Mouse (Mus musculus) limb, embryonic 12.5 days (tissue): ENCODE data around the gene Ltbp2. TPM values are rescaled to one million over a fixed set of nuclear protein-coding genes. Genes with fewer than 3 reads are reported as not detected.

Source experiments
- ATAC-seq: fragments of 200-750 bp; cut with Nextera tagmentation; 2 replicates; pipeline ENCODE4 v1.8.0; 2017; ENCODE audit warnings: low read depth, moderate TSS enrichment; ENCODE audit not compliant: insufficient number of reproducible peaks, insufficient read depth, low FRiP score, low TSS enrichment
- H3K27ac ChIP-seq: fragments of 300-500 bp; sonication (generic); 2 replicates; pipeline ENCODE4 v1.5.1; 2016; ENCODE audit warnings: mild to moderate bottlenecking, moderate library complexity
- H3K27me3 ChIP-seq: fragments of 300-500 bp; sonication (generic); 2 replicates; pipeline ENCODE4 v1.6.1; 2016; ENCODE audit warnings: mild to moderate bottlenecking, moderate library complexity
- H3K36me3 ChIP-seq: fragments of 300-500 bp; sonication (generic); 2 replicates; pipeline ENCODE4 v1.6.1; 2016; ENCODE audit warnings: mild to moderate bottlenecking, moderate library complexity
- H3K4me1 ChIP-seq: fragments of 300-500 bp; sonication (generic); replicated peaks from 2 replicates; pipeline ENCODE4 v1.6.1; 2016
- H3K4me2 ChIP-seq: fragments of 300-500 bp; sonication (generic); 2 replicates; pipeline ENCODE4 v1.6.1; 2016; ENCODE audit warnings: mild to moderate bottlenecking, moderate library complexity
- H3K4me3 ChIP-seq: fragments of 300-500 bp; sonication (generic); replicated peaks from 2 replicates; pipeline ENCODE4 v1.5.1; 2016; ENCODE audit warnings: mild to moderate bottlenecking
- H3K9ac ChIP-seq: fragments of 300-500 bp; sonication (generic); replicated peaks from 2 replicates; pipeline ENCODE4 v1.6.1; 2016; ENCODE audit warnings: mild to moderate bottlenecking, moderate library complexity
- H3K9me3 ChIP-seq: fragments of 300-500 bp; sonication (generic); 2 replicates; pipeline ENCODE4 v1.6.1; 2016; ENCODE audit warnings: mild to moderate bottlenecking, moderate library complexity
- WGBS: fragments of 180-500 bp; shearing (Covaris S2); methylation state at CpG from one replicate; pipeline ENCODE4 v1.1.7; 2016; 5-methylcytosine and 5-hydroxymethylcytosine counted together
- polyA plus RNA-seq: library from polyadenylated mRNA; unstranded; fragments of >200 nt; fragmentation: Nextera tagmentation; extraction: Ambion mirVana; gene quantifications from 2 replicates; pipeline ENCODE4 v1.2.1, GENCODE M21; 2016

Gene Ltbp2
- polyA plus RNA-seq, 1 experiment from 2014 or later: 0.20 TPM

- 77% methylated on average over 4 of the region's 4 CpGs for WGBS
- no peak for ATAC-seq
- no peak overlapping the region for H3K27ac ChIP-seq
Measured at GRCm38 (mm10) chr12:84839965-84840364, 36.4 kb downstream of the Ltbp2 start.

DNA sequence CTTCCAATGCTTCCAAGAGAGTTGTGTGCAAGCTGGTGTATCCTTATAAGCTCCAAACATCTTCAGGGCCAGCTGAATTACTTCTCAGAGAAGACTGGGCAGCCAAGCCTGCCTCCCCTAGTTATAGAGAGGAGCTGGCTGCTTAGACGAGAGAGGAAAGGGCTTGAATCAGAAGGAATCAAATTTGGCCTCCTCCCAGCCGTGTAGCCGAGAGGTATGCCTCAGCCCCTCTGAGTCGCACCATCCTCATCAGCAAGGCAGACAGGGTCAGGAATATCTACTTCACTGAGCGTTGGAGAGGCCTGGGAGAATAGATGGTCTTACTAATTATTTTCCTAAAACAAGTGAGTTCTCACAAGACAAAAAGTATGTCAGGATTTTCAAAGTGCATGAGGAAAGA lies 40.7 kb downstream of the Ltbp2 start:
- no peak overlapping the region for H3K27ac ChIP-seq
- peaks cover 7% of the 10 kb centered on the region for H3K4me1 ChIP-seq
- H3K9me3 ChIP-seq: no peaks in the 10 kb centered on the region
- WGBS: 86% methylated on average over 5 of the region's 5 CpGs
- H3K4me3 ChIP-seq: no peak overlapping the region
- peaks cover 24% of the 10 kb centered on the region; the same call in 1 of the 2 replicates for H3K27me3 ChIP-seq
- no peak overlapping the region for H3K9ac ChIP-seq
- no peak for ATAC-seq
- no peak overlapping the region for H3K4me2 ChIP-seq
- no peaks in the 10 kb centered on the region for H3K36me3 ChIP-seq

More at GRCm38 (mm10) chr12:84839965-84840364, 36.4 kb downstream of the Ltbp2 start:
- Histone ChIP-seq H3K9ac (no peak overlapping the region), H3K9me3 (no peaks in the 10 kb centered on the region), H3K4me2 (no peak overlapping the region), H3K36me3 (no peaks in the 10 kb centered on the region), H3K27me3 (peaks cover 25% of the 10 kb centered on the region), H3K4me3 (no peak overlapping the region), H3K4me1 (peaks cover 47% of the 10 kb centered on the region)

DNA sequence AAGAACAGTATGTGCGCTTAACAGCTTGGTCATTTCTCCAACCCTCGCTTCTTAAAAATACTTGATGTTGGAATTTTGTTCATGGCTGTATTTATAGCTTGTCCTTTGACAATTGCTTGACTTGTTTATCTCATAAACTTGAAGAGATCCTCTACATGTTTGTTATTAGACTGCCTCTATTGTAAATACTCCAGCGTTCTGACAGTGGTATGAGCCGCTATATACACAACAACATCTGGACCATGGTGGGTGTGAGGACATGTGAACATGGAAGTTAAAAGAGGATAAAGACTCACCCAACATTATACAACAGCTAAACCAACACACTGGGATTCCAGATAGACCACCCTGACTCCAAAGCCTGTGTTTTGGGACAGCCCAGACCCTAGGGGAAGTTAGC lies 41.6 kb downstream of the Ltbp2 start:
- no peaks in the 10 kb centered on the region; the same call in 1 of the 2 replicates for H3K4me1 ChIP-seq
- H3K27ac ChIP-seq: no peak overlapping the region
- no peaks in the 10 kb centered on the region for H3K9me3 ChIP-seq
- no peak overlapping the region for H3K4me3 ChIP-seq
- H3K4me2 ChIP-seq: no peak overlapping the region
- no peaks in the 10 kb centered on the region for H3K36me3 ChIP-seq
- no peak overlapping the region for H3K9ac ChIP-seq
- WGBS: 92% methylated on average over 4 of the region's 4 CpGs
- H3K27me3 ChIP-seq: peaks cover 29% of the 10 kb centered on the region
- ATAC-seq: no peak

GRCm38 (mm10) chr12:84831648-84832047 lies 44.7 kb downstream of the Ltbp2 start:
- Histone ChIP-seq H3K27ac (no peak overlapping the region), H3K27me3 (peaks cover 52% of the 10 kb centered on the region), H3K36me3 (no peaks in the 10 kb centered on the region), H3K9ac (no peak overlapping the region), H3K9me3 (no peaks in the 10 kb centered on the region), H3K4me1 (0 out of 2 replicates have a peak, but pooled peaks cover 4% of the 10 kb centered on the region), H3K4me2 (no peak overlapping the region), H3K4me3 (no peak overlapping the region)
- 80% methylated on average over 10 of the region's 10 CpGs for WGBS
- ATAC-seq: no peak

GRCm38 (mm10) chr12:84831141-84831540 lies 45.2 kb downstream of the Ltbp2 start:
- peaks cover 52% of the 10 kb centered on the region for H3K27me3 ChIP-seq
- H3K36me3 ChIP-seq: no peaks in the 10 kb centered on the region
- no peak for ATAC-seq
- H3K9me3 ChIP-seq: no peaks in the 10 kb centered on the region
- H3K4me2 ChIP-seq: no peak overlapping the region
- 74% methylated on average over 5 of the region's 5 CpGs for WGBS
- H3K9ac ChIP-seq: no peak overlapping the region
- H3K27ac ChIP-seq: no peak overlapping the region
- 0 out of 2 replicates have a peak, but pooled peaks cover 4% of the 10 kb centered on the region for H3K4me1 ChIP-seq
- H3K4me3 ChIP-seq: no peak overlapping the region

DNA sequence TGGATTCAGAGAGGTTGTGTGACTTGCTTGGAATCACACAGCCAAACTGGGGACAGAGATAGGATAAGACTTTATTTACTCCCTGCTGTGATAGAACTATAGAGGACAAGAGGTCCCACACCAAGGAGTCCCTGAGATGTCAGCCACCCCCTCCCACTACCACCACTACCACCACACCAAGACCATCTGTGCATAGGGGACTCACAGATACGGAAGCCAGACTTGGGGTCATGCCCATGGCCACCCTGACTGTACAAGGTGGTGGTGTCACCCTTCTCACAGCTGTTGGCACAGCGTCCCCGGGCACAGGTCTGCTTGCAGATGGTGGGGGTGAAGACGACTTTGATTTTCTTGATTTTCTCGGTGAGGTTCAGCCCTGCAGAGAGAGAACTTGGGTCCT lies 45.9 kb downstream of the Ltbp2 start:
- ATAC-seq: no peak
- Histone ChIP-seq H3K36me3 (no peaks in the 10 kb centered on the region), H3K27ac (no peak overlapping the region), H3K4me1 (0 out of 2 replicates have a peak, but pooled peaks cover 4% of the 10 kb centered on the region), H3K4me2 (no peak overlapping the region), H3K9ac (no peak overlapping the region), H3K9me3 (no peaks in the 10 kb centered on the region), H3K27me3 (peaks cover 55% of the 10 kb centered on the region), H3K4me3 (no peak overlapping the region)
- WGBS: 96% methylated on average over 5 of the region's 5 CpGs

DNA sequence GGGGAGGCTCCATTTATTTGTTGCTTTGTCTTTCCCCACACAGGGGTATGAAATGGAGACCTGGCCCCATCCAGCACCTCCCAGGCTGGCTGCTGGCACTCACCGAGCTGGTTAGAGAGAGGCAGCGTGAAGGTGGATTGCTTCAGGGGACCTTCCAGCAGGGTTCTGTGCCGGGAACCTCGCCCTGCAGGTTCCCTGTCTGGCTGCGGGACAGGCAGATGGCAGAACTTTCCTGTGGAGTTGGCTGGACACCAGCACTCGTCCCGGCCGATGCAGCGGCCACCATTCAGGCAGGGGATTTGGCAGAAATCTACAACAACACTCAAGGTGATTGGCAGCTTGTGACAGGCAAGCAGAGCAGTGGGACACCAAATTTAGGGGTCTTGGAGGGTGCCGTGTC lies 46.4 kb downstream of the Ltbp2 start:
- ATAC-seq: no peak
- H3K4me3 ChIP-seq: no peak overlapping the region

DNA sequence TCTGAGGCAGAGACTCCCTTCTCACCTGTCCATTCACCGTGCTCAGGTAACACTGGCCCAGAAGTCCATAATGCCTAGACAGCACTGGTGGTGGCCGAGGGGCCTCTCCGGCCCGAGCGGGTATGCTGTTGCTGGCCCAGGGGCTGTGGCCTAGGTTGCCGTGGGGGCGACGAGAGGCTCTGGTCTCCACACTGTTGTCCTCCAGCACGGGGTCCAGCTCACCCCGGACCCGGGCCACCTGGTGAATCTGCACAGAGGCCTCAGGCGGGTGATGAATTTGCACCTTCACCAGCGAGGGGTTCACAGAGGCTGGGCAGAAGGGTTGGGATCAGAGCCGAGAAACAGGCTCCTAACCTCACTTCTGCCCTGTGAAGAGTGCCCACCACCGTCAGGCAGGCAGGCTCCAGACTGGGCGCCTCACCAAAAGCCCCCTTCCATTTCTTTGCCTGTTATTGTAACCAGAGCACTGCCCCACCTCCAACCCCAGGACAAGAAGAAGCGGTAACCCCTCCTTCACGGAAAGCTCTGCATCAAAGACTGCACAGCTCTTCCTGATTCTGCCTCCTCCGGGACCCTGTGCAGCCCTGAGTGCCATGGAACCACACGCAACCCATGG lies 47.1 kb downstream of the Ltbp2 start:
- WGBS: 83% methylated on average over 20 of the region's 20 CpGs

More for the DNA sequence above, 46.4 kb downstream of the Ltbp2 start:
- Histone ChIP-seq H3K9ac (no peak overlapping the region), H3K27me3 (peaks cover 55% of the 10 kb centered on the region), H3K4me1 (0 out of 2 replicates have a peak, but pooled peaks cover 4% of the 10 kb centered on the region), H3K9me3 (no peaks in the 10 kb centered on the region), H3K36me3 (no peaks in the 10 kb centered on the region), H3K27ac (no peak overlapping the region), H3K4me2 (no peak overlapping the region)
- WGBS: 76% methylated on average over 10 of the region's 10 CpGs

DNA sequence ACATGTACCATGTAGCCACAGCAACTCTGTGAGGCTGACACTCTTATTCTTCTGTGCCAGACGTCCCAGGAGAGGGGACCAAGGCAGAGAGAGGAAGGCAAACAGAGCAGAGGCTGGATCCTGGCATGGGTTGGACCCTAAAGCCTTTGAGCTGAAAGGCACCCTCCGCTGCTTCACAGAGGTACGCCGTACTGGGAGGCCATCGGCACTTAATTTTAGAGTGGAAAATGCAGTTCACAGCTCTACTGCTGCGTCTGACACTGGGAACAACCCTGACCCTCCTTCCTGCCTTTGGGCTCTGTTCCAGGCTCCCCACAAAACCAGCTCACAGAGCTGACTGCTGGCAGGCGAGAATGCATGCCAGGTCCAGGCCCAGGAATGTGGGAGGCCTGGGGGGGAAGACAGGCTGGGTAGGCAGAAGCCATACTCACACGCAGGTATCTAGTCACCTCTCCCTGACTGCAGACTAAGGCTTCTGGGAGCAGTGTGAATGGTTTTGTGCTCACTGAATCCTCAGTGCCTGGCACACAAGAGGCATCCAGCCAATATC lies 48.9 kb downstream of the Ltbp2 start:
- no peak; the same call in 1 of the 2 replicates for ATAC-seq
- Histone ChIP-seq H3K9me3 (no peaks in the 10 kb centered on the region), H3K9ac (no peak overlapping the region), H3K4me1 (0 out of 2 replicates have a peak, but pooled peaks cover 4% of the 10 kb centered on the region), H3K27me3 (peaks cover 55% of the 10 kb centered on the region), H3K4me3 (no peak overlapping the region), H3K36me3 (no peaks in the 10 kb centered on the region), H3K4me2 (no peak overlapping the region), H3K27ac (no peak overlapping the region)
- 59% methylated on average over 8 of the region's 8 CpGs for WGBS

More for the DNA sequence above, 47.1 kb downstream of the Ltbp2 start:
- H3K4me1 ChIP-seq: 0 out of 2 replicates have a peak, but pooled peaks cover 4% of the 10 kb centered on the region
- H3K9ac ChIP-seq: no peak overlapping the region
- H3K9me3 ChIP-seq: no peaks in the 10 kb centered on the region
- no peaks in the 10 kb centered on the region for H3K36me3 ChIP-seq
- no peak for ATAC-seq
- no peak overlapping the region for H3K27ac ChIP-seq
- no peak overlapping the region for H3K4me2 ChIP-seq
- H3K4me3 ChIP-seq: no peak overlapping the region
- peaks cover 55% of the 10 kb centered on the region for H3K27me3 ChIP-seq

DNA sequence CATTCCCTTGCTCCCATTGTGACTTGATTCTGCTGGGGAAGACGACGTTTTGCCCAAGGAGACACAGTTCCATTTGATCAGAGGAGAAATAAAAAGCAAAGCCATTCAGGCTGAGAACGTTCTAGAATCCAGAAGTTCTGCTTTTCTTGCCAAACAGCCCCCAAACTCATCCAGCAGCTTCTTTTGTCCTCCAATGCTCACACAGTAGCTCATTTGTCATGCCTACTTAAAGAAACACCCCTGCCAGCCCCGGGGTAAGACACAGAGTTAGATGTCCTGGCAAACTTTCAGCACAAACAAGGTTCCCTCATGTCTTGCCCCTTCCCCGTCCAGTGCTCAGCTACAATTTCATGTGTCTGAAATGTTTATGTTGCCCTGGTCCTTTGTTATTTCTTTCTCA lies 52.1 kb downstream of the Ltbp2 start:
- Histone ChIP-seq H3K36me3 (no peaks in the 10 kb centered on the region), H3K9me3 (no peaks in the 10 kb centered on the region), H3K27me3 (peaks cover 38% of the 10 kb centered on the region), H3K4me1 (0 out of 2 replicates have a peak, but pooled peaks cover 4% of the 10 kb centered on the region), H3K4me2 (no peak overlapping the region), H3K27ac (no peak overlapping the region), H3K9ac (no peak overlapping the region), H3K4me3 (no peak overlapping the region)
- ATAC-seq: no peak
- 80% methylated on average over 5 of the region's 5 CpGs for WGBS

- no peak overlapping the region for H3K4me3 ChIP-seq
- H3K4me2 ChIP-seq: no peak overlapping the region
- ATAC-seq: no peak
- 0 out of 2 replicates have a peak, but pooled peaks cover 4% of the 10 kb centered on the region for H3K4me1 ChIP-seq
- no peak overlapping the region for H3K9ac ChIP-seq
- H3K27me3 ChIP-seq: peaks cover 32% of the 10 kb centered on the region
- no peak overlapping the region for H3K27ac ChIP-seq
- WGBS: 87% methylated on average over 7 of the region's 7 CpGs
- no peaks in the 10 kb centered on the region for H3K9me3 ChIP-seq
- no peaks in the 10 kb centered on the region for H3K36me3 ChIP-seq
Measured at GRCm38 (mm10) chr12:84823601-84824000, 52.7 kb downstream of the Ltbp2 start.
